Mouse (Mus musculus): Measurements from ENCODE around the gene Shank2. TPM values are rescaled to one million over a fixed set of nuclear protein-coding genes. Genes with fewer than 3 reads are reported as not detected.

Gene Shank2
- total RNA-seq, 2 experiments from 2014 or later = 0.22 to 0.49 TPM

DNA sequence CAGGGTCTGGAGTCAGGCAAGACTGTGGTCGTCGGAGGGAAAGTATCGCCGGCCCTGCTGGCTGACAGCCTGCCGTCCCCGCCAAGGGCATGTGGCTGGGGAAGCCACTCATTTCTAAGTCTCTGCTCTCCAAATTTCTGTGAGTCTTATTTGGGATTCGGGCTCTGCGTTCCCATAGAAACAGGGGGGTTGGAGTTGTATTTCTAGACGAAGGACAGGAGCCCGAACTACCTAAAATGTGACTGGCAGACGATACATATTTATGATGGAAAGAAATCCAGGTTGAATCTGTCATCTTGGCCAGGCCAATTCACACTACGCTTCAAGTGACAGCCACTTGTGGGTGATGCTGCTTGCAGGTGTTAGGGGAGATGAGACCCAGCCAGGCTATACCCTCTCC, 92.4 kb downstream of the Shank2 start:
- intact Hi-C loops (cut with DNase I) = no loop called here
- DNase-seq = no peak

DNA sequence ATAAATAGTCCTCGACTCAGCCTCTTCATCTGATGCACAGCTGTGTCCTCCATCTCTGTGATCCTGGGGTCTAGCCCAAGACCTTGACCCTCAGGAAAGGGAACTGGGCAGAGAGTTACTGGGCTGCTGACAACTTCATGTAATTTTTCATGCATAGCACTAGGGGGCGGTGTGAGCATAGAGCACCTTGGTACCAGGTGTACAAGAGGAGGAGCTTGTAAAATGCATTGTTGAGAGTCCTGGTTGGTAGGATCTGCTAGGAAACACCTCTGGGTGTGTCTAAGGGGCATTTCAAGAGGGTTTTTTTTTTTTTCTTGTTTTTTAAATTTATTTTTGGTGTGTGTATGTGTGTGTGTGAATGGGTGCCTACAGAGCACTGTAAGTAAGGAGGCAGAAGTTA, 95.6 kb downstream of the Shank2 start:
- intact Hi-C loops (cut with DNase I) = loop anchor here (2.0 kb wide), 2 partner anchors 83 to 111 kb away; no protein-coding TSS in a partner anchor
- DNase-seq = peak in 1 of 2 experiments; percentile 6

DNA sequence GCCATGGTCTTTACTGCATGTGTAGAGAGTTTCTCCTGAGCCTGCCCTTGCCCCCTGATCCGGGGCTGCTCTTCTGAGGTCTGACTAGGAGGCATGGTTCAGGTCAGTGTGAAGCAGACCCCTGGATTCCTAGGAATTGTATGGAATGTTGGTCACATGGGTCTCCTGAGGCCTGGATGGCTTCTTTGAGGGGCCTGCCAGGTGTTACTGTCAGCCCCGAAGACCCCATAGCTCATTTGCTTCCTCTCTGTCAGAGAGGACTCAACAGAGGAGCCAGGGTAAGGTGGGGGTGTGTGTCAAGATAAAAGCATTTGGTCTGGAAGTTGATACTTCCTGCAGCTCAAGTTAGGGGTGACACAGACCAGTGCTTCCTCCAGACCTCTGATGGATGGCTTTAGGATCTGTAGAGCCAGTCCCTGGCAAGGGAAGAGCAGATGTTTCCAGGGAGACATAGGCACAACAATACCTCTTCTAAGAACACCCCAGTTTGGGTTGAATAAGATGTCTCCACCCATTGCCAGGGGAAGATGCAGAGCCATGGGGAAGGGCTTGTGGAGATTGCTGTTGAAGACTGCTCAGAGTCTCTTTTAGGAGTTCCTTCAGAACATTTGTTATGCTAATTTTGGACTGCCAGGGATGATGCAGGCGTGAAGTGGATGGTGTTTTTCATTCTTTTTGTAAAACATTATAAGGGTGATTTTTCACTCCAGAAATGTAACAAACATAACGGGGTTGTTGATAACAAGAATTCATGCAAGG, 100.7 kb downstream of the Shank2 start:
- DNase-seq = no peak
- intact Hi-C loops (cut with DNase I) = no loop called here

DNA sequence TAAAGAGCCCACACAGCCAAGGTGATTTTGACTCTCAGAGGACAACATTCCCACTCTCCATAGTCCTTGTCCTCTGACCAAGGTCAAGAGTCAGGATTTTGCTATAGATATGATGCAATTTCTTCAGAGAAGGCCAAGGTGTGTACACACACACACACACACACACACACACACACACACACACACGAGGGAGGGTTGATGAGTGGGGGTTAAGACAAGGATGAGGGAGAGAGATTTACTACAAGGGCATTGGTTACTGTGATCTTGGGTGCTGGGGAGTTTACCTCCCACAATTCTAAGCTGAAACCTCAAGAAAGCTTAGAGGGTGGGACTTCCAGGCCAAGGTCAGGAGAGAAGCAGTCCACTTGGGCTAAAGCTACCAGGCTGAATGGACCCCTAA, 104.2 kb downstream of the Shank2 start:
- intact Hi-C loops (cut with DNase I) = no loop called here
- DNase-seq = no peak

DNA sequence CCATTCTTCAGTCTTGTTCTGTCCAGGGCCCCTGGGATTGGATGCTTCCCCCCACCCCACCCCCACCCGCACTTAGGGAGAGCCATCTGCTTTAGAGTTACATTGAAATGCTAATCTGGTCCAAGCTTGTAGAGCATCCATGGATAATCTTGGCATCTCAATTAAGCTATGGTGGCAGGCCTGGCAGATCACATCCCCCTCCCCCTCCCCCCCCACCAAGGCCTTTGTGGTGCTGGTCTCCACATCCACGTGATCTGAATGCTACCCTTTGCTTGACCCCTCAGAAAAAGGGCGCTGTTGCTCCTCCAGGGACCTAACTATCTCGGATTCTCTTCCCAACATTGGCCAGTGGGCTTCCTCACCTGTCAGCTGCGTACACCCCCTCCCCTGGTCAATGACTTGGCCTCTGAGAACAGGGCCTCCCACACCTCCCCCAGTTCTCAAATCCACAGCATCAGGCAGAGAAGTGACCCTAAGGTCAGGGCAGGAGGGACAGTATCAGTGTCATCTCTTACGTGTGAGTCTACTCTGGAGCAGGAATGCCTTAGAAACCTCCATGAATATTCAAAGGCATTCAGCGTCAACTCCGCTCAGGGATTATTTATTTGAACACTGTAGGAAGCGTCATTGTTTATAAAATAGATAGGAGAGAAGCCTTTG, 104.8 kb downstream of the Shank2 start:
- no peak for DNase-seq

DNA sequence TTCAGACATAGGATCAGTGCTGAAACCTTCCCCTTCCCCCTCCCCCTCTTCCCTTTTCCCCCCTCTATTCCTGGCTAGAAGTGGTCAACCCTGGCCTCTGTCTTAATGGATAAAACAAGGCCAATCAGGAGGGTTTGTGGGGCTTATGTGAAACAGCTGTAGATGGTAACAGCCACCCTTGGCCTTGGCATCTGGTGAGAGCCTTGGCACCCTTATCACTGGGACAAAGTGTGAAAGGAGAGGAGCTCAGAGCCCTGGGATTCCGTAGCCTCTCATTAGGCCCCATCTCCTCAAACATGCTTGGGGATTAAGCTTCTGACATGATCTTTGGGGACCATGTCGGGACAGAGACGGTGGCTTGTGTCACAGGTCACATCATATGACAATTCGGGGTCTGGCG, 106.4 kb downstream of the Shank2 start:
- intact Hi-C loops (cut with DNase I) = no loop called here
- no peak for DNase-seq

More for the DNA sequence above, 104.8 kb downstream of the Shank2 start:
- intact Hi-C loops (cut with DNase I) = no loop called here

DNA sequence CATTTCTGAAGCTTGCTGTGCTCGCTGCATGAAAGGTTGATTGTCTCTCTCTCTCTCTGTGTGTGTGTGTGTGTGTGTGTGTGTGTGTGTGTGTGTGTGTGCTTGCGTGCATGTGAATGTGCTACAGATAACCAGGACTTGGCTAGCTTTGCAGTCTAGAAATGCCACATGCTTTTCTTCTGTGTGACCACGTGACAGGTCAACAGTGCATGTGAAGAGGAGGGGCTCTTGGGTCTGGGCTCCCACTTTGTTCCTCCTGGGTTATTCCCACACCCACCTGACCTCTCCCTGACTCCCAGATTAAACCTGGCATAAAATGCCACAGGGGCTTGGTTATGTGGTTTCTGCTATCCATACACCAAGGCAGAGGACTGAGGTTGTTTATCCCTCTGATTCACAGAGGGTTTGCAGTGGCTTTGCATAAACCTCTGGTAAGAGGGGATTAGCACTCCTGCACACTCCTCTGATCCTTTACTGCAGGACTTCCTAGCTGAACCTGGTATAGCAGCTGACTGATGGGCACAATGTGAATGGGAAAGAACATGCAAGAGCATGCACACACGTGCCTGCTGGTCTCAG, 109.4 kb downstream of the Shank2 start:
- DNase-seq = no peak
- intact Hi-C loops (cut with DNase I) = no loop called here

DNA sequence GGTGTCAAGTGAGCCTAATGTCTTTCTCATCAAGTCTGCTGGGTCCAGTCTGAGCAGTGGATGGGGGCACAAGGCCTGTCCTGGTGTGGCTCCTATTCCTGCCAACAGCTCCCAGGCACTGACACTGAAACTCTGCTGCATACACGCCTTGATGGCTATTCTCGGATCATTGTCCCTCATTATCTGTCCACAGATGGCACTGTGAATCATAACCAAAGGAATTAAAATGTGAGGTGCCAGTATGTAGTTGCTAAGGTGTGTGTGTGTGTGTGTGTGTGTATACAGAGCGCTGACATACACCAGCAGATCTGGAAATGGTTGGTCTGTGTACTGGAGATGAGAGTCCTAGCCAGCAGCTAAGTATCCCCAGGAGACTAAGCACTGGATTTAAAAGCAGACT, 110.3 kb downstream of the Shank2 start:
- DNase-seq = no peak
- intact Hi-C loops (cut with DNase I) = no loop called here

DNA sequence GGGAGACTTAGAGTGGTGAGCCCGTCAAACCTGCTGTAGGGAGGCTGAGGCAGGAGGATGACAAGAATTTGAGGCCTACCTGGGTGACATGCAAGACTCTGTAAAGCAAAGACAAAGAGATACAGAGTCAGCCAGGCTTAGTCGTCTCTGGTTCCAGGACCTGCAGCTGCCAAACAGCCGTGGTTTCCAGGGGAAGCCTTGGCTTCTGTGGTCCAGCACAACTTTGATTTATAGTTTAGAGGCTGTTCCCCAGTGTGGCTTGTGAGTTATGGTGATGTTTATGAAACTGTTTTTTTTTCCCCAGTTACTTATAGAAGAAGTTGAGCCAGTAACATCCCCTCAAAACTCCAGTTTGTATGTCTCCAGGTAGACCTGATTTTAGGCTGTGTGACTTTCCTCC, 112.5 kb downstream of the Shank2 start:
- intact Hi-C loops (cut with DNase I) = no loop called here
- no peak for DNase-seq

DNA sequence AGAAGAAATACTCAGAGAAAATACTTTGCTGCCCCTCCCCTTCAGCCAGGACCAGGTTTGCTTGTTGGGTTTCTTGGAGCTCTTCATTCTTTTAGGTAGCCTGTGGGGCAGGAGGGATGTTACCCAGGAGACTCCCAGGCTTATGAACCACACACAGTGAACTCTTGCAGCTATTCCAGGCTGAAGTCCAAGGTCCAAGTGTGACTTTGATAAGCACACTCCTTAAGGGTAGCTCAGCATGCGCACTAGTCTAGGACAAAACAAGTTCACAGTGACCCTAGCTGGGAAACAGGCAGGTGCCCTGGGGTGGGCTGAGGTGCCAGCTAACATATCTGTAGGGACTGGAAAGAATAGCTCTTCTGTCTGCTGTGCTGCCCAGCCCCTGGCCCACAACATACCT, 117.8 kb downstream of the Shank2 start:
- intact Hi-C loops (cut with DNase I) = no loop called here
- no peak for DNase-seq

DNA sequence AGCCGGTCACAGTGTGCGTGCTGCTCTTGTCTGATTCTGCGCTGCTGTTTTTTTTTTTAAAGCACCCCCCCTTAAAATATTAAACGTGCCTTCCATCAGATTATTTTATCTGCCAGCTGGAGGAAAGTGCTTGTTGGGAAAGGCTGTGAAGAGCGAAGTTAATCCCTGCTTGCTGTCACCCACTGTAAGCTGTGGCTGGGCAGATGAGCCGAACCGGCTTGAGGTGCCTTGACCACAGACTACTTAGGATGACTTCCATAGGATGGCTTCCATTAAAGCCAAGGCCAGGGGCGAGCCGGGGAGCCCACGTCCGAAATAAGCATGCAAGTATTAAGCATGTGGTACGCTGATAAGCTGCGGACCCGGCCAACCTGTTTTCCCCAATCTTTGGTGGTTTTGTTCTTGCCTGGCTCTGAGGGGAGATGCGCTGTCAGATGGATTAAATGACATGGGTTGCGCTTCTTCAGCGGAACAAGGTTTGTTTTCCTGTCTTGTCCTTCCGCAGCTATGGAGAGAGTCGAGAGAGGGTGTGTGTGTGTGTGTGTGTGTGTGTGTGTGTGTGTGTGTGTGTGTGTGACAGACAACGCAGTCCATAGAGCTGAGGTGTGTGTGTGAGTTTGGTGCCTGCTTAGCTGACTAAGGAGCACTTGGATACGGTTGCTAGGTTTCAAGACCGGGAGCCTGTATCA, 131.1 kb downstream of the Shank2 start:
- intact Hi-C loops (cut with DNase I) = no loop called here
- no peak for DNase-seq

DNA sequence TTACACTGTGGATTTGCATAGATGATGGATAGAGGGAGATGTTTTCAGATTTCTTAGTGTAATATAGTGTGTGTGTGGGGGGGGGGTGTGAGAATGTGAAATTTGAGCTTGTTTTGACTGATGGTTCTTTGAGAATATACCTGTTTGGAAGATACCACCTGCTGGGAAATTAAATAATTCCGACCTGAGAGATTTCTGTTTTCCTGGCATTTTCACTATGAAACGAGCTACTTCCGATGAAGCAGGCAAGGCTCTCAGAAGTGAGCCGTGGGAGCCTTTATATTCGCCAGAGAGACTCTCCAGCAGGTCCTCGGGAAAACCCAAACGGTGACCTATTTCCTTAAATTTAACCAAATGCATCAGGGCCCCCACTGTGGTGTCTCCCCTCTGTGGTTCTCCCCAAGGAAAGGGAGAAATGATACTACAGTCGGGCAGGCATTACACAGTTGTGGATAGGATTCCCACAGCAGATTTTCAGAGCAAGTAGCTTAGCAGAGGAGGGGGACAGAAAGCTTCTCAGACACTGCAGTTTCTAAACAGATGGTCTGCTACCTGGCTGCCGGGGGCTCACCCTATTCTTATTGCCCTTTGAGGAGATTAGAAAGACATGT, 131.8 kb downstream of the Shank2 start:
- intact Hi-C loops (cut with DNase I) = no loop called here
- DNase-seq = no peak

DNA sequence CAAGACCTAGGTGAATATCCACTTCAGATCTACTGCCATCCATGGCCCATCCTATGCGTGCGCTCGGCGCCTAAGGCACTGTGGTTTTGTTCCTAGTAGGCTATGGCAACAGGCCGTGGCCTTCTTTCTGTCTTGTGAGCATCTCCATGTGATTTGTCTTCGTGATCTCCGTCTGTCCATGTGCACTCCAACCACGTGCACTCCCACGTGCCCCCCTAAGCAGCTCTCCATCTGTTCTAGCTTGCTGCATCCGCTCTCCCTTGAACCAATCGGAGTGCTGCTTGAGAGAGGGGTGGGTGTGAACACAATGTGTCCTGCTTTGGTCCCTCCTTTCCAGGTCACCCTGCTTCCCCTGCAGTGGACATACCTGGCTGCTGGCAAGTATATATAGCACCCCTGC, 133.0 kb downstream of the Shank2 start:
- DNase-seq = no peak
- intact Hi-C loops (cut with DNase I) = no loop called here

DNA sequence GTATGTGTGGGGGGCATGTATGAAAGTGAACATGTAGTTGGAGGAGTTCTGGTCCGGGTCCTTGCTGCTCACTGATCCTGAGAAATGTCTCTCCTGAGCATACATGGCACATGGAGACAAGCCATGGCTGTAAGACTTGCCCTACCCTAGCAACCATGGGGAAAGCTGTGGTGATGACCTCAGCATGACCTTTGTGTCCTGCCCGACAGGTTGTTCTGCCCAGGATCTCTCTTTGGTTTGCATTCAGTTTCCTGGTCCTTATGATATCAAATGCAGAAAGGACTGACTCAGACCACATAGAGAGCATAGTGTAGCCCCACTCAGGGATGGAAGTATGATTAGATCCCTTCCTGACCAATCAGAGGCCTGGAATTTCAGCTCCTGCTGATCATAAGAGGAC, 136.1 kb downstream of the Shank2 start:
- intact Hi-C loops (cut with DNase I) = no loop called here

DNA sequence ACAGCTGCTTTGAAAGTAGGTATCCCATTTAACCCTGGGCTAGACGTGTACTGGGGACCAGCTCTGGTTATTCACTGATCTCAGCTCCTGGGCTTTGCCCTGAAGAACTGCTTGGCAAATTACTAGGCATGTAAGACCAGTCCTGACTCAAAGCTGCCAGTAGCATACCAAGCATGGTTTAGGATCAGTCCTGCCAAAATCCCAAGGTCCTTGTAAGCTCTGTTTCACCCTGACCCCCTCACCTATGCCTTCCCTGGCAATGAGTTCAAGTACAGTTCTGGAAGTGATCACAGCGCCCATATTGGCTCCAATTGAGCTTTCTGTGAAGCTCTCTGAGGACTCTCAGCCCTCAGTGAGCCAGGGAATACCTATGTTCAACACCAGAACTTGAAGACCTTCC, 136.7 kb downstream of the Shank2 start:
- intact Hi-C loops (cut with DNase I) = no loop called here
- DNase-seq = no peak

More for the DNA sequence above, 136.1 kb downstream of the Shank2 start:
- DNase-seq = no peak

DNA sequence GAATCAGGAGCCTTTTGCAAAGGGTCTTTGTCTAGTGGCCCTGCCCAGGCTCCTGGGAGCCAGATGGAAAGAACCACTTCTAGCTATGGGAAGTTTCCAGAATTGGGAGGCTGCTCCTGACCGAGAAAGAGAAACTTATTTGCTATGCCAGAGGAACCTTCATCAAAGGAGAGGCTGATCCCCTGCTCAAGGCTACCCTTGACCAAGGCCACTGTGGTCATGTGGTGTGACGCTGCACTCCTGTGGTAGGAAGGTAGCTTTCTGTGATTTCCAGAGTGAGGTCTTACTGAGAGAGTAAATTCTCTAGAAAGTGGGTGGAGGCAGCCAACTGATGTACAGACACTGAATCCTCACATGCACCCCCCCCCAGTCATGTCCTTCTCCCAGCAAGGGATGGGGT, 138.0 kb downstream of the Shank2 start:
- intact Hi-C loops (cut with DNase I) = no loop called here
- DNase-seq = no peak

DNA sequence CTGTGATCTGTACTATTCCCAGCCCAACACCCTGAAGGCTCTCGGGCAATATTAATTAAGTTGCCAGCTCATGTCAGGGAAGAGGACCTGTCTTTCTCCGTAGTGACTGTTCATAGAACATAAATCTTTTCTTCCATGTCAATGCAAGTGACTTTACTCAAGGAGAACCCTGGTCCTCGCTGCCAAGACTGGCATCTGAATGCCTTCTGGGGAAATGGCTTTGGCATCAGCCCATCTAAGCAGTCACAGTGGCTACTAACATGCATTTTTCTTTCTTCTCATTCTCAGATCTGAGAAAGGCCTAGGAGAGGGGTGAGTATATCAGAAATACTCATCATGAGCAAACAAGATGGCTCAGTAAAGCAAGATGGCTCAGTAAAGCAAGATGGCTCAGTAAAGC, 138.7 kb downstream of the Shank2 start:
- intact Hi-C loops (cut with DNase I) = no loop called here
- no peak for DNase-seq

DNA sequence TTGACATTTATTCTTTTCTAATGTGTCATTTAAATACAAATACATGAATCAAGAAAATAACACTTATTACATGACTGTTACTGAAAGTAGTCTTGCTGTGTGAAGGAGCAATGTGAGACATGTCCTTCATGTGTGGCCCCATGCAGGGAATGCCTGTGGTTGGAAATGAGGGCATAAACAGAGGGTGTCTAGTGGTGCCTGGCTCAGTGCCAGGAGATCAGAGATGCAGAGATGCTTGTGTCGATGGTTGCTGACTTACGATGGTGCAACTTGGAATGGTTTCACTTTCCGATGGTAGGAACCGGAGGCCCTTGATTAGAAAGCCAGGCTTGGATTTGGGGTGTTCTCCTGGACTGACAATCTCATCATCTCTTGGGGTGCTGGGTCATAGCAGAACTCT, 140.3 kb downstream of the Shank2 start:
- intact Hi-C loops (cut with DNase I) = no loop called here
- no peak for DNase-seq

DNA sequence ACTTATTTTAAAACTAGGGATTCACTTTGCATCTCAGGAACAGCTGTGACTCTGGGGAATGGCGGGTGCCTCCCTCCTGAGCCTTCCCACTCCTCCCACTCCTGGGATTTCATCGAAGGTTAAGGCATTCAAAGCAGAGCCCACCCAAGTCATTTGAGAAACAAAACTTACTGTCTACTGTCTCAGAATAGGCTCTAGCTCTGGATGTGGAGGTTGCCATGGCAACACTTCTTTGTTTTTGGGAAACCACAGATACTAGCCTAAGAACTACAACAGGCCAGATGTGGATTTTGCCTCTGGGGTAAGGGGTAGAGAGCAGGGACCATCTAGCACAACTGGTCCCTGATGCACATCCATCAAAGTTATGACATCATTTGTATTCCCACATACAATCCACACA, 142.2 kb downstream of the Shank2 start:
- no peak for DNase-seq
- intact Hi-C loops (cut with DNase I) = no loop called here

DNA sequence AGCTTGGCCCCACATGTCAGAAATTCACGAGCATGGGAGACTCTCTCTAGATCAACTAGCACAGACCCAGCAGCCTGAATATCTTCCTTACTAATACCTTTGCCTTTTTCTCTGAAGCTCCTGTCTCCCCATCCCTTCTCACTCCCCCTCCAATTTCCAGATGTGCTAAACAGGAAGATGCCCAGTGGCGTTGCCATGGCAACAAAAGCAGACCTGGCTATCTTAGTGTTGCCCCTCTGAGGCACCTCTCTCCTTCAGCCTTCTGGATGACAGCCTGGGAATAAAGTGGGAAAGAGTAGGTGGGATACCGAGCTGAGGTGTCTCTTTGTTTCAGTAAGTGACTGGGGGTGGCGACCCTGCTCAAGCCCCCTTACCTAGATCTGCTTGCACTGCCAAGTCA, 146.4 kb downstream of the Shank2 start:
- DNase-seq = no peak
- intact Hi-C loops (cut with DNase I) = no loop called here

DNA sequence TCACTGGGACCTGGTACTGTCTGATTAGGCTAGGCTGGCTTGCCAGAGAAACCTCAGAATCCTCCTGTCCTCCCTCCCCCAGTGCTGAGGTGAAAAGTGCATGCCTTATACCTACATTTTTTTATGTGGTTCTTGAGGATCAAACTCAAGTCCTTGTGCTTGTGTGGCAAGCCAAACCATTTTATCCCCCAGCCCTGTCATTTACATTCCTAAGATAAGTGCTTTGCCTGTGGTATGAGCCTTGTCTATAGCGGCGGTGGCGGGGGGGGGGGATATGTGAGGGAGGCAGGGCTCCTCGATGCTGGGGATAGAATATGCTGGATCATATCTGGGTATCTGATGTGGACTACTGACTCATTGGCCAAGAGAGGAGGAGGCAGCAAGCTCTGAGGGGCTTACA, 151.4 kb downstream of the Shank2 start:
- no peak for DNase-seq
- intact Hi-C loops (cut with DNase I) = no loop called here
